Mouse (Mus musculus): Measurements from ENCODE around the gene Krt17.

DNA sequence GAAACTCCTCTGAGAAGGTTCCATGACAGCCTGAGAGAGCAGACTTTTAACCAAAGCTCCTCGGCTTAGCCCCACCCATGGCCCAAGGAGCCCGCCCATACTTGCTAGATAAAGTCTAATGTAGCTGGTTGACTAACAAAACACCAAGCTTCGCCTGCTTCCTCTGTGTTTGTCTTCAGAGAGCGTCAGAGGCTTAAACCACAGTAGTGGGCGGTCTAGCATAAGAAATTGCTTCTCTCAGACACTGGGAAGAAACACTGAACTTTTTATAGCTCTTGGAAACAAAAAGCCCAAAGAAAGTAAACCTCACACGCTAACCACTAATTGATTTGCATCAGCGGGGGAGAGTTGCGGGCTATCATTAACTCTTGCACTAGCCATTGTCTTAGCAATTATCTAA lies 39.1 kb downstream of the Krt17 start:
- TF ChIP-seq TAL1 (IDR thresholded peaks at IDR 0.05; ENCODE audit: low read length): no peak
- TF ChIP-seq GATA1 (IDR thresholded peaks at IDR 0.05; ENCODE audit: low read length): no peak
